In the genomic region with DNA sequence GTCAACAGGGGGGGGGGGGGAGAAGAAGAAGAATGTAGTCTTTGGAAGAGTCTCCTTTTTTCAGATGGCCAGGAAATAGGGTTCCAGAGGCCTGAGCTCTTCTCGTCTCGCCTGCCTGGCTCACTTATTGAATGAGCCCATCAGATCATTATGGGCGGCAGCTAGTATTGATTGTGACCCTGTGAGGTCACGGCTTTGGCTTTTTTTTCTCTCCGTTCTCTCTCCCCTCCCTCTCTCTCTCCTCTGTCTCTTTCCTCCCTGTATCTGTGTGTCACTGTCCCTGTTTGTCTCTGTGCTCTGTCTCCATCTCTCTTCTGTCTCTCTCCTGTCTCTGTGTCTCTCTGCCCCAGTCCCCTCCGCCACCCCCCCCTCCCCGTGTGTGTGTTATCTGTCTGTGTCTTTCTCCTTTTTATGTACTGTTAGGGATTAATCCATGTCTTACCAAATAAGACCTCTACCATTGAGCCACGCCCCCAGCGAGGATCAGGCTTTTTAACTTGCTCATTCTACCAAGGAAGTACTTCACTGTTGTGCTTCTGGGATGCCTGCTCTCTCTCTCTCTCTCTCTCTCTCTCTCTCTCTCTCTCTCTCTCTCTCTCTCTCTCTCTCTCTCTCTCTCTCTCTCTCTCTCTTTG, we compare ENCODE assay signal across 9 mouse cellular contexts. TPM values are rescaled to one million over a fixed set of nuclear protein-coding genes. Genes with fewer than 3 reads are reported as not detected.
DNase-seq lines count a peak whose midpoint lies in the region; ATAC-seq lines count a peak whose summit lies in the region.
"Had no signal": no experiment of that assay in that cellular context is flagged by ENCODE, and none has a peak within 500 bp of the region (broad histone marks: within the 10 kb centered on the region; RNA-seq: fewer than 3 reads in every experiment).

No protein-coding gene starts in this region.

- H3K4me2 ChIP-seq in forebrain, embryonic 14.5 days (ENCODE audit: low read length): peak overlapping the region; percentile 3; the same call in 1 of the 2 replicates
- H3K4me2 ChIP-seq in lung, embryonic 16.5 days (ENCODE audit: low read depth, low read length): peak overlapping the region; percentile 37

- no peak overlapping the region for H3K9ac ChIP-seq in forebrain, embryonic 14.5 days (ENCODE audit: low read length)
- no peak overlapping the region for H3K9ac ChIP-seq in lung, embryonic 16.5 days (ENCODE audit: low read length)

- no peak overlapping the region for H3K27ac ChIP-seq in forebrain, embryonic 14.5 days (ENCODE audit: low read depth, low read length)
- H3K27ac ChIP-seq in lung, embryonic 16.5 days (ENCODE audit: low read length): no peak overlapping the region

- H3K9me3 ChIP-seq in forebrain, embryonic 14.5 days (replicated peaks; ENCODE audit: control insufficient read depth, low read length): no peaks in the 10 kb centered on the region
- no peaks in the 10 kb centered on the region for H3K9me3 ChIP-seq in lung, embryonic 16.5 days (ENCODE audit: control insufficient read depth, low read length)

- no peaks in the 10 kb centered on the region for H3K27me3 ChIP-seq in forebrain, embryonic 14.5 days (replicated peaks; ENCODE audit: control insufficient read depth, insufficient read depth, low read length)
- H3K27me3 ChIP-seq in lung, embryonic 16.5 days (ENCODE audit: control insufficient read depth, insufficient read depth, low read depth, low read length): peaks cover 2% of the 10 kb centered on the region; the same call in 1 of the 2 replicates

- no peak for ATAC-seq in forebrain, embryonic 14.5 days
- no peak; the same call in 1 of the 2 replicates for ATAC-seq in lung, embryonic 16.5 days (ENCODE audit: low read depth)

- H3K36me3 ChIP-seq in forebrain, embryonic 14.5 days (ENCODE audit: control insufficient read depth, insufficient read depth, low read length): no peaks in the 10 kb centered on the region
- no peaks in the 10 kb centered on the region for H3K36me3 ChIP-seq in lung, embryonic 16.5 days (ENCODE audit: control insufficient read depth, insufficient read depth, low read length)

- no peak overlapping the region for H3K4me3 ChIP-seq in forebrain, embryonic 14.5 days (ENCODE audit: low read depth, low read length)
- no peak overlapping the region for H3K4me3 ChIP-seq in lung, embryonic 16.5 days (ENCODE audit: low read length)

- WGBS in forebrain, embryonic 14.5 days: 12% methylated on average over 9 of the region's 9 CpGs
- WGBS in lung, embryonic 16.5 days: 35% methylated on average over 9 of the region's 9 CpGs

- DNase-seq in cerebellum, adult 9-11 months: peak; percentile 46
- no peak for DNase-seq in cerebellum, adult 18-20 months
- peak; percentile 33 for DNase-seq in 3T3-L1 (ENCODE audit: low read depth, low spot score)
- DNase-seq in forebrain, embryonic 14.5 days (ENCODE audit: low spot score): peak; percentile 29
- no peak for DNase-seq in adrenal gland, postnatal 10 days
- DNase-seq in frontal cortex, postnatal 25 days (ENCODE audit: low spot score in 2 of 2): no peak
- no peak for DNase-seq in adrenal gland, postnatal 4 days (ENCODE audit: low spot score in 2 of 2)

- H3K4me1 ChIP-seq in forebrain, embryonic 14.5 days (ENCODE audit: control insufficient read depth, insufficient read depth, low read length): peaks cover 32% of the 10 kb centered on the region
- H3K4me1 ChIP-seq in lung, embryonic 16.5 days (replicated peaks; ENCODE audit: control insufficient read depth, insufficient read depth, low read length): peaks cover 51% of the 10 kb centered on the region

RNA-seq across cellular contexts. Expression of a gene that starts 1.5 kb away (rescaled TPM):
- 12.6 and 12.8 TPM in 2 replicates for polyA plus RNA-seq in forebrain, embryonic 14.5 days (2014; fragmentation: Nextera tagmentation; extraction: Ambion mirVana)
- 11.2 and 14.3 TPM in 2 replicates for polyA plus RNA-seq in lung, embryonic 16.5 days (2015; fragmentation: Nextera tagmentation; extraction: Ambion mirVana)
- 10 to 100 TPM; 21.6 to 24.0 TPM for total RNA-seq in adrenal gland, postnatal 10 days (2021)
- total RNA-seq in adrenal gland, postnatal 4 days (2021): 10 to 100 TPM; 28.2 to 31.7 TPM

RNA-seq across cellular contexts. Expression of a gene that starts 22.0 kb away (rescaled TPM):
- 10.5 and 11.1 TPM in 2 replicates for polyA plus RNA-seq in forebrain, embryonic 14.5 days (2014; fragmentation: Nextera tagmentation; extraction: Ambion mirVana)
- polyA plus RNA-seq in lung, embryonic 16.5 days (2015; fragmentation: Nextera tagmentation; extraction: Ambion mirVana): 12.9 and 13.2 TPM in 2 replicates
- 10 to 100 TPM in 1 of 2 experiments, 1 to 10 TPM in 1; 7.1 to 12.5 TPM for total RNA-seq in adrenal gland, postnatal 10 days (2021)
- 10 to 100 TPM; 23.7 to 23.9 TPM for total RNA-seq in adrenal gland, postnatal 4 days (2021)

RNA-seq across cellular contexts. Expression of a gene that starts 26.5 kb away (rescaled TPM):
- polyA plus RNA-seq in forebrain, embryonic 14.5 days (2014; fragmentation: Nextera tagmentation; extraction: Ambion mirVana): 0.22 TPM in 1 of 2 replicates, not detected in the other
- 3.3 and 5.0 TPM in 2 replicates for polyA plus RNA-seq in lung, embryonic 16.5 days (2015; fragmentation: Nextera tagmentation; extraction: Ambion mirVana)
- under 1 TPM in 1 of 2 experiments, not detected in 1; 0.39 TPM for total RNA-seq in adrenal gland, postnatal 10 days (2021)
- total RNA-seq in adrenal gland, postnatal 4 days (2021): under 1 TPM; 0.25 to 0.34 TPM
- total RNA-seq: heart, postnatal 25 days had no signal

Comparison
In these comparisons a context has a peak if more than half of its experiments do, and no peak if none do; other contexts are left out.
1. DNase-seq: peak in cerebellum, adult 9-11 months (single experiment), 3T3-L1 (single experiment) and forebrain, embryonic 14.5 days (single experiment); none in cerebellum, adult 18-20 months (0 of 2), adrenal gland, postnatal 10 days (single experiment), frontal cortex, postnatal 25 days (0 of 2) and adrenal gland, postnatal 4 days (0 of 2).